Mouse (Mus musculus) ES-Bruce4 (cell line): ENCODE data around the gene Ninj2.

Experiments used
- CTCF ChIP-seq: IDR thresholded peaks from one replicate; pipeline ENCODE4 v1.8.1; 2011; ENCODE audit warnings: low read depth, low read length
- POLR2A ChIP-seq: IDR thresholded peaks from one replicate; pipeline ENCODE4 v1.8.1; 2011; ENCODE audit warnings: low read length; ENCODE audit not compliant: insufficient read depth

DNA sequence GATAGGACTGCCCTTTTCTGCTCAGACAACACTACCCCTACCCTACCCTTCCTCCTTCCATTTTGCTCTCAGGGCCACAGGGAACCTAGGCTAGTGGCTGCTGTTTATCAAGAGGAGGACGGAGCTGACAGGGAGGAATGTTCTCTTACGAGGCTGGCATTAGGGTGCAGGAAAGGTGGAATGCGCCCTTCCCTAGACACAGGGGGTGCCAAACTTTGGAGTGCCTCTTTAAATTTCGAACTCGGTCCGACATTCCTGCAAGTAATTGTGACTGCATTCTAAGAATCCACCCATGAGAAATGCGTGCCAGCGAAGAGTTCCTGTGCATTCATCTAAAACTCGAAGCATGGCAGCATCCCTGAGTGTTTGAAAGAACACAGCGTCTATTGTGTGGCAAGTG lies 53.5 kb downstream of the Ninj2 start:
- no peak for TF ChIP-seq POLR2A
- TF ChIP-seq CTCF, result no peak
